Mouse (Mus musculus) urinary bladder, postnatal 25 days (tissue): ENCODE data around the gene Kif1c.
A peak's percentile ranks its signal among the peaks of the same experiment; 100 is the strongest.

ENCODE experiments used
- DNase-seq: peaks from one replicate; pipeline ENCODE4 v3.0.0; 2022; ENCODE audit warnings: low spot score

Kif1c gene

GRCm38 (mm10) chr11:70697376-70697775 is 3.0 kb upstream of the Kif1c start:
- DNase-seq: no peak

- DNase-seq: no peak
Observed at GRCm38 (mm10) chr11:70699051-70699450, 1.3 kb upstream of the Kif1c start.

- peak; percentile 72 for DNase-seq
Observed at GRCm38 (mm10) chr11:70700613-70701012, 265 bp downstream of the Kif1c start.

- no peak for DNase-seq
Observed at GRCm38 (mm10) chr11:70701221-70701955, 1.0 kb downstream of the Kif1c start.

- DNase-seq: no peak
Observed at GRCm38 (mm10) chr11:70701984-70702733, 1.8 kb downstream of the Kif1c start.

GRCm38 (mm10) chr11:70702781-70703180 is 2.4 kb downstream of the Kif1c start:
- no peak for DNase-seq

- no peak for DNase-seq
Observed at GRCm38 (mm10) chr11:70706127-70706526, 5.8 kb downstream of the Kif1c start.

GRCm38 (mm10) chr11:70711026-70711425 is 10.7 kb downstream of the Kif1c start:
- DNase-seq: no peak

GRCm38 (mm10) chr11:70713222-70713621 is 12.9 kb downstream of the Kif1c start:
- DNase-seq: no peak

- no peak for DNase-seq
Observed at GRCm38 (mm10) chr11:70715832-70716231, 15.5 kb downstream of the Kif1c start.

- DNase-seq: no peak
Observed at GRCm38 (mm10) chr11:70718481-70718880, 18.1 kb downstream of the Kif1c start.

GRCm38 (mm10) chr11:70720567-70720966 is 20.2 kb downstream of the Kif1c start:
- no peak for DNase-seq

GRCm38 (mm10) chr11:70721072-70721471 is 20.7 kb downstream of the Kif1c start:
- no peak for DNase-seq

- DNase-seq: no peak
Observed at GRCm38 (mm10) chr11:70724706-70725105, 24.4 kb downstream of the Kif1c start.

- DNase-seq: no peak
Observed at GRCm38 (mm10) chr11:70726585-70726984, 26.2 kb downstream of the Kif1c start.

GRCm38 (mm10) chr11:70727385-70727784 is 27.0 kb downstream of the Kif1c start:
- DNase-seq: no peak

- no peak for DNase-seq
Observed at GRCm38 (mm10) chr11:70730427-70731038, 30.2 kb downstream of the Kif1c start.

GRCm38 (mm10) chr11:70731178-70731577 is 30.8 kb downstream of the Kif1c start:
- no peak for DNase-seq

GRCm38 (mm10) chr11:70733256-70733655 is 32.9 kb downstream of the Kif1c start:
- no peak for DNase-seq

GRCm38 (mm10) chr11:70737749-70738148 is 37.4 kb downstream of the Kif1c start:
- no peak for DNase-seq

GRCm38 (mm10) chr11:70741603-70742002 is 41.3 kb downstream of the Kif1c start:
- no peak for DNase-seq

- no peak for DNase-seq
Observed at GRCm38 (mm10) chr11:70742117-70742516, 41.8 kb downstream of the Kif1c start.
